Mouse (Mus musculus) naive thymus-derived CD4-positive, alpha-beta T cell, adult 2 months (primary cell): ENCODE measurements at regions not wholly inside any gene's neighbourhood (a gene's known extent, or its start where the extent isn't known, plus 50 kb on each side); places are given as distances from the start of the nearest gene placed in this dataset.

Source experiments
- DNase-seq: peaks from one replicate; pipeline ENCODE4 v3.0.0-alpha.2; 2011; ENCODE audit warnings: low read depth

DNA sequence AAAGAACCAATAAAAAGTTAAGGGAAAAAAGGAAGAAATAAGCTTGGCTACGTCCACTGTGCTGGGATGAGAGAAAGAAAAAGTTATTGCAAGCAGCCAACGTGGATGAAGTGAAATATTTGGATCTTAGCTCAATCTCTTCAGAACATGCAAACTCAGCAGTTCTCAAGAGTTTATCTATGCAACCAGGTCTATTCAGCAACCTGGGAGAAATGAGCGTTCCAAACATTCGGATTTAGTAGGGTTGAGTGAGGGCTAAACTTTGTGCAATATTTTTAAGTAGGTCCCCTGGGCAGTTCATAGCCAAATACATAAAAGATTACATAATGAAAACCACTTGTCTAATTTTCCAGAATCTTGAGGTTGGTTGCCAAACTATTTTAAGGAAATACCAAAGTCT is 129.0 kb upstream of the Tmem164 start:
- no peak for DNase-seq

DNA sequence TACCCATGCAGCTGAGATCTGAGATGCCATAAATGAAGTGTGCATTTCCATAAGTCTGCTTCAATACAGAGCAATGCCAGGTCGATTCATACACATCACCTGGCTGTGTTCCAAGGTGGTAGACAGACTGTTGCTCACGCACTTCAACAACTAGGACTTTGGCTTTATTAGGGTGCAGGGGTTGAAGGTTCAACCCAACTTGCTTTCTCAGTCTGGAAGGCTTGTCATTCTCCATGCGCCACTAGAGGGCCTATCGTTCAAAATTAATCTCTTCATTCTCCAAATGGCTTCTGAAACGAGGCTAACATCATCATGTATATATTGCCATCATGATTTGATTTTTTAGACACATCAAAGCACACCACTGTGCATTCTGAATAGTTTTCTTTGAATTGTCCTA is 127.0 kb upstream of the Tmem164 start:
- DNase-seq: peak; percentile 43

DNA sequence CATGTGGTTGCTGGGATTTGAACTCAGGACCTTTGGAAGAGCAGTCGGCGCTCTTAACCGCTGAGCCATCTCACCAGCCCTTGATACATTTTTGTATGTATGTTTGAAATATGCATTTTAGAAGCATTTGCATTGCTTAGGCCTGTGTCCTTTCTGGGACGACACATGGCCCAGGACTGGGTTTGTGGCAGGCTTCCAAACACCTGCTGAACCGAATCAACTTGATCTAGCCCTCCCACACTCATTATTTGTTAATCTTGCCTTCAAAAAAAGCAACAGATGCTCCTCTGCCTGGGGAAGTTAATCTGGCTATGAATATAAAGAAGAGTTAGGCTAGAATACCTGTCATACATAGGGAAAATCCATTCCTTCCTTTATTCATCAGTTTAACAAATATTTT is 123.7 kb upstream of the Tmem164 start:
- DNase-seq: no peak

DNA sequence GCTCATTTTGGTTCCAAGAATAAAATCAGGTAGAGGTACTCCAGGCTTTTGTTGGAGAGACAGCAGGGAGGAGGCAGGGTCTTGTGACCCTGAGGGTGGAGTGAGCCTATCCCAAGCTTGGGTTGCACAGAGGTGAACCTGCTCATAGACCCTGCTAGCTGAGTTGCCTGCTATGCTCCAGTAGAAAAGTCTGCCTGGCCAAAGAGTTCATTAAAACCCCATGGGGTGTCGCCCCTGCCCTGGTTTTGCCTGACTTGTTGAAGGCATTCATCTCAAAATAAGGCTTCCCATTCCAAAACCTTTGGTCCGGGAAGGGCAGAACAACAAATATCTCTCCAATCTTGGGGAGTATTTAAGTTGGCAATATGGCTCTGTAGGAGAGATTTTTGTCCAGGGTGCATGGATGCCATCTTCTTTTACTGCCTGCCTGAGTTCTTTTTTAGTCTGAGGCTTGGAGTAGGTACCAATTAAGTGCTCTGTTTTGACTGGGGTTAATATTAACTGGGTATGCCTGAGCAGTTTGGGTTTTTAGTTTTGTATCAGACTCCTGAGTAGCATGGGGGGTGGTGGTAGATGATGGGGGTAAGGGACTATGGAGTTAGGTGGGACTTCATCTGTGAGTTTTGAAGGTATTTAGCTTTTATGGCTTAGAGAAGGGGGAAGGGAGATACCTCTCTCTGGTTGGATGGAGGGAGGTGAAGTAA is 120.8 kb upstream of the Tmem164 start:
- DNase-seq: no peak

DNA sequence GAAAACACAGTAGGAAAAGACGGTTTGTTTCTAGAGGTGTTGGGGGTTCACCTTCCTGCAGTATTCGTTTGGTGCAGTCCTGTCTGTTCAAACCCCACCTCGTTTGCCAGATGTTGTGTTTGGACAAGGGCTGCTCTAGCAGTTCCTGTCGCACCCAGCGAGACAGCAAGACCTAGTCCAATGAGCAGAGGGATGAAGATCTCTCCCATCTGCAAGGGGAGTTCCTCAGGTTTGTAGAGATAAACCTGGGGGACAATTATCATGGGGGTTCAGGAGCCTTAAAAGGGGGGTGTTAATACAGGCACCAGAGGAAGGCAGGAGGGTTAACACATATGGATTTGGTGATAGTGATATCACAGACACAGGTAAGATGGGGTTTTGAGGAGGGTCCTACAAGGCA is 119.4 kb upstream of the Tmem164 start:
- DNase-seq: no peak

DNA sequence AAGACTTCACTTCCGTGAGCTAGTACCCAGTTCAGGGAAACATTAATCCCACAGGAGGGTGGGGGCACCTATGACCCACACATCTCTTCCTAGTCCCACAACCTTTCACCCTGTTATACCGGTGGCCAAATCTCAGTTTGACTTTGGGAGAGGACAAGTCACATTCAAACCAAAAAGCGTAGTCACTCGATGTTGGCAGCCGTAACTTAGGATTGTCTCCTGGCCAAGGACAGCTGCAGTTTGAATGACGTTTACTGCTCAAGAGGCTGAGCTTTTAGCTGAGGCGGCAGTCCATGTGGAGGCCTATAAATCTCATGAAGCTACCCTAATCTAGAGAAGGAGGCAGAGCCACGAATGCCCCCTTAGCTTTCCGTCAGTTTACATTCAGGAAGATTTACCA is 117.0 kb upstream of the Tmem164 start:
- no peak for DNase-seq

DNA sequence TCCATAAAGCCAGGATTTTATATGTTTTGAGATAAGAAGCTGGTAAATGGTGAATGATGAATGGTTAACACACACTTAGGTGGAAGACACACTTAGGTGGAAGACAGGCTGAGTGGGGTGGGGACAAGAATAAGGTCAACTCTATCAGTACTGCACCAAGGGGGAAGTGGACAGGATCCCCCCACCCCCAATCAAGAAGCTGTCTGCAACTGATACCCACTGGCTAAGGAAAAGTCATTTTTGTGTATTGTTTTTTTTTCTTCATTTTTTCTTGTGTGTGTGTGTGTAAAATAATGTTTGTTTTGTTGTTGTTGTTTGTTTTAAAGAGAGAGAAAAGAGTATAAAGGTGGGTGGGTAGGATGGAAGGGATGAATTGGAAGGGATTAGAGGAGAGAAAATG is 109.4 kb upstream of the Tmem164 start:
- no peak for DNase-seq

DNA sequence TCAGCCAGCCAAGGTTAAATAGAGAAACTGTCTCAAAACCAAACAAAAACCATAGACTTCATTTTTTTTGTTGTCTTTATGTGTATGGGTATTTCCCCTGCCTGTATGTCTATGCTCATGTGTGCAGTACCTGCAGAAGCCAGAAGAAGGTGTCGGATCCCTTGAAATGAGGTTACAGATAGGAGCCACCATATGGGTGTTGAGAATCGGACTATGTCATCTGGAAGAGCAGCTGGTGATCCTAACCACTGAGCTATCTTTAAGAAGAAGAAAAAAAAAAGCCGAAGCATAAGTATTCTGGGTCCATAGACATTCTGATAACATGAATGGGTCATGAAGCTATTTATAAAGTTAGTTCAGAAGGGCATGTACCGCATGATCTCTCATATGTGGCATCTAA is 107.2 kb upstream of the Tmem164 start:
- no peak for DNase-seq

DNA sequence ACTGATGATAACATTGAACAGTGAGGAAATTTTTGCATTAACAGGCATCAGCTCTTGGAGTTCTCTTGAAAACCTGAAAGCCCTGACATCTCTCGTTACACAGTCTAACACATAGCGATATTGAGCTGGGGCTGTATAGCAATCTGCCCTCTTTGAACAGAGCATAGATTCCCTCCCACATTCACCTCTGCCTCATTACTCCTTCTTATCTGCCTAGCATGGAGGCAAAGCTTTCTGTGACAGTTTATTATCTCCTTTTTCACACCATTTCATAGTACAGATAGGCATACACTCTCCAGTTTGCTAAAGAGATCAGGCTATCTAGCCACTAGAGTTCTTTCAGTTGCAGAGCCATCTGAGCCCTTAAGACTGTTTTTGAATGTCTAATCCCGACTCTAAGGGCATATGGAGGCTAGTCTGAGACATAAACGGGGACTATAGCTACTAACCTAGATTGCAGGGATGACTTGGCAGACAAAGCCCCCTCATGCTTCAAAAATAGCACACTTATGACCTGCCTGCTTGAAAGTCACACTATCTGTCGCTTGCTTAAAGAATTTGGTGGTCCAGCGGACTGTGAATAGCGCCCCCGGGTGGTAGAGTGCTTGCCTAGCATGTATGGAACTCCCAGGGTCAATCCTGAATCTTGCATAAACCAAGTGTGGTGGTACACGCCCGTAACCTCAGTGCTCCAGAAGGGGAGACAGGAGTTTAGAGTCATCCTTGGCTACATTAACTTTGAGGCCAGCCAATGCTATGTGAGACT is 106.1 kb upstream of the Tmem164 start:
- no peak for DNase-seq

DNA sequence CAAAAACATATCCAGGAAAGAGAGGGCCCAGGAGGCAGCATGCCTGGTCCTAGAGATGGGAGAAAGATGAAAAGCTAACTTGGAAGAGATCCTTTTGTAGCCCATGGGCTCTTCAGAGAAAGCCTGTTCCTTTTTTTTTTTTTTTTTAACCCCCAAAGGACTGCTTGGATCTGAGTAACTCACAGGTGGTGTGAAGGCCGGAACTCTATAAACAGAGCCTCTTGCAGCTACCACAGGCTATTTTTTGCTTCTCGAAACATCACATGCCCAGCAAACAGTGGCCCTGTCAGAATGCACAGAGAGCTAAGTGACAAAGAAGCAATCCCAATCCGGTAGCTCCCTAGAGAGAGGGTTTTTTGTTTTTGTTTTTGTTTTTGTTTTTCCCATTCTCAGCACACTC is 105.1 kb upstream of the Tmem164 start:
- DNase-seq: no peak

DNA sequence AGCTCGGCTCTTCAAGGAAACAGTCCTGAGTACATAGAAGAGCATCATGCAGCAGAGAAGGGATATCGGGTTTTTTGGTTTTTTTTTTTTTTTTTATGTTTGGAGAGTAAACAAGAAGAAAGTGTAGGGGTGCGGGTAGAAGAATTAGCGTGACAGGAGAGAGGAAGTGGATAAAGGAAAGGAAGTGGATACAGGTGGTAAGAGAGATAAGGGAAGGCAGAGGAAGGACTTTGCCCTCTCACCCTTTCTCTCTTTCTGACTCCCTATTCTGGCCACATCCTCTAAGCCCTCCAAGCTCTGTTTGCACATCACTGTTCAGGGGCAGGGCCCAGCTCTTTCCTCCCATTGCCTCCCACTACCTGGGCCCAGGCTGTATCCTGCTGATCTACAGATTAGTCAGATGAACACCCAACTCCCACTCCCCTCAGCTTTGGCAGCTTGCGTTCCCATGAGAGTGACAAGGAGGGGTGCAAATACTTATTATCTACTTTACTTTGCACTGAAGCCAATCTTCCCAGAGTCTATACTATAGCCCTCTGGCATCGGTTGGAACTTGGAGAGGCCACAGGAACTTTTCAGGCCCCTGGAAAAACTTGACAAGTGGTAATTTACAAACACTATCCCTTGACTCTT is 103.6 kb upstream of the Tmem164 start:
- DNase-seq: no peak

DNA sequence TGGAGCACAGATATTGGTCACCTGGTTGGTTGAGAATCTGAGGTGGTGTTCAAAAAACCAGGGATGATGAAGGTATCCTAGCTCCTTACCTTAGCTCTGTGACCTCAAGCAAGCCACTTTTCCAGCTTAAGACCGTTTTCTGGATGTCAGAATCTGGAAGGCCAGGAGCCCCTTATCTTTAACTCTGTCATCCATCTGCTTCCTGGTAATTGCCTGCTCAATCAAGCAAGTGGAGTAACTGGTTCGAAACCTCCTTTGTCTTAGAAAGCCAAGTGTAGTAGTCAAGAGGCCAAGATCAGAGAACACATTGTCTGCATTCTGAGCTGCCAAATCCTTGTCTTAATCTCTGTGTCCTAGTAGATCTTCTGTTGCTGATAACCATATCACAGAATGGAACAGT is 95.9 kb upstream of the Tmem164 start:
- no peak for DNase-seq

DNA sequence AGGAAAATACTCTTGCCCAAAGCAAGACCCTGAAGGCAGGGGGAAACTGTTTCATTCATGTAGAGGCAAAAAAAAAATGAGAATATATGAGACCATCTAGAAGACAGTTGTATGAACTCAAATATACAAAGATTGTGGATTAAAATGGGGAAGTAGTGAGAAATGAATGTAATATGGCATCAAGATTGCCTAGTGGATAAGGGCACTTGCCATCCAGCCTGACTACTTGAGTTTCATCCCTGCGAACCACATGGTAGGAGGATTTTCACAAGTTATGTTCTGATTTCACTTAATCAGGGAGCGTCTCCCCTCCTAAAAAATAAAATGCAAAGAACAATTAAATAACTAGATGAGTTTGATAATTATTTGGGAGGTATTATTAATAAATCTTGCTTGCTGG is 81.8 kb upstream of the Tmem164 start:
- no peak for DNase-seq

DNA sequence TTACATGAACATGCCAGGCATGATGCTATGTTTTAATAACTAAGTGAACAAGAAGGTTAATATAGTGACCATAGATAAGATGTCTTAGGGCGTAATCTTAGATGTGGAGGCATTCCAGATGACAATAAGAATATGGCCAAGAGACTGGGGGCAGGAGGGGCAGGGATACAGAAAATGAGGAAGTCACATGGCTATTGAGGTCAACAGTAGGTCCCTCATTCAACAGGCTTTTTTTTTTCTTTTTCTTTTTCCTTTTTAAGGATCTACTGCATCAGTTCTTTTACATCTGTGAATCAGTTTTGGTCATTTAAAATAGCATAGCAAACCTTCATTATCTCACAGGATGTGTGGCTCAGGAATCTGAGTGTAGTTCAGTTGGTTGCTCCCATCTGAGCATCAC is 80.4 kb upstream of the Tmem164 start:
- no peak for DNase-seq

DNA sequence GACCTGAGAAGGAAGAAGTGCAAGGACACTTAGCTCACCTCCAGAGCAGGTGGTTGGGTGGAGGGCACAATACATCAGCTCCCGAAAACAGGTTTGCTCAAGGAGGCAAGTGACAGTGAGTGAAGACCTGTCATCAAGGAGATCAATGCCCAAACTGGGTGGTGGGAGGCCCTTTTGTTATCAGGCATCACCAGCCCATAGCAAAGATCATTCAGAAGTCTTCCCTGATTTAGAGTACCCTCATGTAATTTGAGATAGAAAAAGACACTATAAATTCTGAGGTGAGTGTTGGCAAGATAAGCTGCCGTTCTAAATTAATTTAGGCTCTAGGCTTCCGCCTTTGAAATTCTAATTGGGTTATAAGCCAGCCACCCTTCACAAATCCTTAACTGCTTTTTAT is 76.1 kb upstream of the Tmem164 start:
- DNase-seq: no peak

DNA sequence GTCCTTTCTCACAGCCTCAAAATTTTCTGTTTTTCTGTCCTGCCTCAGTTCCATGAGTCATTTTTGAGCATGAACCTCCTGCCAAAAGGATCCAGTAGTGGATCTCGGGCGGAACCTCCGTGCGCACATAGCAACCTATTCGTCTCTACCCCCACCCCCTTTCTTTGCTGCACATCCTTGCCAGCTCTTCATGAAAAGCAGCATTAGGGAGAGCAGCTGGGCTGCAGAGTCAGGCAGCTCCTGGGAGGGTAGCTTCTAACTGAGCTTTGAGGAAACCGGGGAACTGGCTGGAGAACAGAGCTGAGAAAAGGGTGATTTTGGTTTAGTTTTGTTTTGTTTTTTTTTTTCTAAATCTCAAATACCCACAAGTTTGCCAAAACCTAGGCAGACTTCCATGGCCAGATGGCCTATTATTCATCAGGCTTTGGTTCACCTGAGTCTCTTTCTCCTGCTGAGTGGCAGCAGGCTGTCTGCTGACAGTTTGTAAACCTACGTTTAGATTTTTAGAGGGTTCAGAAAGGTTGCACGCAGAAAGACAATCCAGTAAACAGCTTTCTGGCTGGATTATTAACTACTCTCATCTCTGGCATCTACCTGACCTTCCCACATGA is 74.5 kb upstream of the Tmem164 start:
- no peak for DNase-seq

DNA sequence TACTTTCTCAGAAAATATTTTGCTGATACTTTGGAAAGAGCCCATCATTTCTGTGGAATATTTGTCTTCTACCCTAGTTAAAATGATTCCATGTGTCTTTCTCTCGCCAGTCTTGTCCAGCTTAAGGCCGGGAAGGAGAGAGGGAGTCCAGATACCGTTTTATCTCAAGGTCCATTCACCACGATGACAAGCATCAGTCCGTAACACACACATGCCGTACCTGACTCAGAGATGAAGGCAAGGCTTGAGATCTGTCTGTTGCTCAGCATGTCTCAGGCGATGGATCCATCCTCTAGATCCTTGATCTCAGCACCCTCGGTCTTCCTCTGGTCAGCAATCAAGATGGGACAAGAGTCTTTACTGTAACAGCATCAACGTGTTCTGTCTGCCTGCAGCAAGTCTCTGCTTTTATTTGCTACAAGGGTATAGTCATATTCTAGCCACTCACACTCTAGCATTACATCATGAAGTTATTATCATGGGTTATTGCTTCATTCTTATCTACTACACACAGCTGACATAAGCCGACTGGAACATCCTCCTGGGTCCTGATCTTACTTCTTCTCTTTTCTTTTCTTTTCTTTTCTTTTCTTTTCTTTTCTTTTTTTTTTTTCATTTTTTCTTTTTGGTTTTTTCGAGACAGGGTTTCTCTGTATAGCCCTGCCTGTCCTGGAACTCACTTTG is 64.9 kb upstream of the Tmem164 start:
- no peak for DNase-seq

DNA sequence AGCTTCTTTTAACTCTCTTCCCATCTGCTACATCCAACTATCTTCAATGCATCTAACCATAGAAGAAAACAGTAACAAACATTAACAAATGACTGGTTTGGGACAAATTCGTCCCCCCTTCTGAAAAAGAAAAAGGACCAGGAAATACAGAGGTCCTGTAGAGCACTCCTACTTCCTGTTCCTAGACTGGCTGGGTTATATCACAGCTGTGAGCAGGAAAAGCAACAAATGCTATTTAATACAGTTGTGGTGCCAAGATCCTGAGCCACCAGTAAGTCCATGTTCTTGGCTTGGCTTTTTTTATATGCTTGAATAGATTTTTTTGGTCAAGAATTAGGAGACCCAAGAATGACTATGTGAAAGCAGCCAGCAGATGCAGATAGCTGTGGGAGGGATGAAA is 62.8 kb upstream of the Tmem164 start:
- DNase-seq: no peak

DNA sequence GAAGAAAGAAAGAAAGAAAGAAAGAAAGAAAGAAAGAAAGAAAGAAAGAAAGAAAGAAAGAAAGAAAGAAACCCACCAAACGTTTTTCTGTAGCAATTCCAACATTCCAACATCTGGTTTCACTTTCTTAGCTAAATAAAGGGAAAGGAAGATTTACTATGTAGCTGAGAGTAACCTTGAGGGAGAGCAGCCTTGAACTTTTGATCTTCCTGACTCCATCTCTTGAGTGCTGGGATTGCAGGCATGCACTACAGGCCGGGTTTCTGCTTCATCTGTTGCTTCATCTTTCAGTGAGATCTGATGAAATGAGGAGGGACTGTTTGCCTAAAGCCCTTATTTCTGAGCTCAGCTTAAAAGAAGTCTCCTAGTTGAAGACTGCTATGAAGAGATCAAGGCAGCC is 57.8 kb upstream of the Tmem164 start:
- no peak for DNase-seq

DNA sequence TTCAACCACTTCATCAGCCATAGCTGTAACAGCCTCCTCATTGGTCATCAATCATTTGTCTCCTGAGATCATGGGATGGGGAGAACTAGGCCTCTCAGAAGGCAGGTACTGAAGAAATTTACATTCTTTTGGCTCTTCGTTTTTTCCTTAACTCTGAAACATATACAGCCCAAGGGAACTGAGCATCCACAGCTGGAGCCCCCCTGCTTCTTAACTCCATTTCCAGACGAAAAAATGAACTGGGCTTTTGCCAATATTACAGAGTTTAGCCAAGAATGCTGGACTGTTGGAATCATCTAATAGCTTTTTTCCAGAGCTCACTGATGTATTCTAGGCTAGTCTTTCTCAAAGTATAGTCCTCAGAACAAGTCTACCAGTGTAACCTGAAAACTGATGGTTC is 57.3 kb upstream of the Tmem164 start:
- DNase-seq: no peak
